Mouse (Mus musculus): ENCODE measurements at regions not wholly inside any gene's neighbourhood (a gene's known extent, or its start where the extent isn't known, plus 50 kb on each side); places are given as distances from the start of the nearest gene placed in this dataset.
"Not testable (repeated sequence)": the region's sequence is repeated elsewhere in the genome, so short reads cannot be mapped to it uniquely, and the experiment has no call there.

DNA sequence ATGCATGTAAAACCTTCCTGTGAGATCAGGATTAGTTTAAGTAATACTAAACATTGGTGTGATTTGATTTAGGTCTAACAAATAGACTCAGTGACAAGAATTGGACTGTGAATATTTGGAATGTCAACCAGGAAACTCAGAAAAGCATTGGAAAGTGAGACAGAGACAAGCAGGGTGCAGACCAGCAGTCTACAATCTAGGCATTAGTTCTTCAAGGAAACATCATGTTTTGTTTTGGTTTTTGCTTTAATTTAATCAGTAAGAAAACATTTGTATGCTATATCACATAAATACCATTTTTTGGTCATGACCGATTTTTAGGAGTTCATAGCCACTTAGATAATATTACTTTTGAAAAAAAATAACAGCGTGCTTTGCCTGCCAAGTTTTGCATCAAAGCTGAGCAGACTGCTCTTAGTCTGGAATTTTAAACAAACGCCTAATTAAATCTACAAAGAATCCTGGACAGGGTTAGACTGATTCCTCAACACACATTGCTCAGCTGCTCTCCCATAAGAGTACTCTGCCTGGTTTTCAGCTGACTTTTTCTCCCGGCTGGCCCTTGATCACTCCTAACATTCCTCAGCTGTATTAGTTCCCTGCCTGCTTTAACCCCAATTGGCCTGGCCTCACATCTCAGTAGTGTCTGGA is 396.5 kb upstream of the Kcnh7 start:
- no peak for DNase-seq

DNA sequence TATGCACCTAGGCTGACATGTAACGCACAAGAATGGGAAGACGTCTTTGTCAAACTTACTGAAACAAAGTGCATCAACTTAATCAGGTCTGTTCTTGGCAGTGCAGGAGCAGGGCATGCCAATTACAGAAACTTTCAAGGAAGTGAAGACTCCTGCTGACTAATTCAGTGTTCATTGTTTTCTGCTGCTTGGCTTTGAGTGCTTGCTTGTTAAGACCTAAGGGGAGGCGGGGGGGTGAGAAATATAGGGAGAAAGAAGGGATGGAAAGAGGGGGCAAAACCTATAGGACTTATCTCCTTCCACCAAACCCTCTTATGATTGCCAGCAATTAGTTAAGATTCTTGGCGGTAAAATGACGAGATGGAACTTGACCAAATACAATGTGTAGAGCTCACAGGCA is 391.1 kb upstream of the Kcnh7 start:
- no peak for DNase-seq

DNA sequence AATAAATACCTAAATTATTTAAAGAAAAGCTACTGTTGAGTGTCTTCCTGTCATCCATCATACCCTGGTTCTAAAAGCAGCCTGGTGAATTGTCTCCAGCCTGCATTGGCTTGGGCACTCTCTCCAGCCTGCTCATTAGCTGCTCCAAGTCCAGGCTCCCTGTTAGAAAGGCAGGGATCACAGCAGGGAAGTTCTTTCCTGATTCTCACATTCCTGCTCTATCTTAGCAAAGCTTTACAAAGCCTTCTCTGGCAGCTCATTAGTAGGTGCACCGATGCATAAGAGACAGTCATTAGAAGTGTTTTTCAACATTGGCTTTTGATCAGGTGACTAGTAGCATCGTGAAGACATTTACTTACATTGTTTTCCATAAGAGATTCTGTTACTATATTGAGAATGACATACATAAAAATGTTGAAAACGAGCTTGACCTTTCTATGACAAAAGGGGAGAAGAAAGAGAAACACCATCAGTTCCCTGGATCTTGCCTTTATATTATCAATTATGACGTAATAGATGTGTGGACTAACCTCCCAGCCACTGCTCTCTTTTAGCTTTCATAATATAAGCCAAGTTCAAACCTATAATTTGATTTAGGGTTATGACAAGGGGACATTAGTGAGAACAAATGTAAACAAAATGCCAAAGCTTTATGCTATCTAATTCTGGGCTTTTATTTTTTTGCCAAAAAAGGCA is 390.1 kb upstream of the Kcnh7 start:
- DNase-seq, result no peak

DNA sequence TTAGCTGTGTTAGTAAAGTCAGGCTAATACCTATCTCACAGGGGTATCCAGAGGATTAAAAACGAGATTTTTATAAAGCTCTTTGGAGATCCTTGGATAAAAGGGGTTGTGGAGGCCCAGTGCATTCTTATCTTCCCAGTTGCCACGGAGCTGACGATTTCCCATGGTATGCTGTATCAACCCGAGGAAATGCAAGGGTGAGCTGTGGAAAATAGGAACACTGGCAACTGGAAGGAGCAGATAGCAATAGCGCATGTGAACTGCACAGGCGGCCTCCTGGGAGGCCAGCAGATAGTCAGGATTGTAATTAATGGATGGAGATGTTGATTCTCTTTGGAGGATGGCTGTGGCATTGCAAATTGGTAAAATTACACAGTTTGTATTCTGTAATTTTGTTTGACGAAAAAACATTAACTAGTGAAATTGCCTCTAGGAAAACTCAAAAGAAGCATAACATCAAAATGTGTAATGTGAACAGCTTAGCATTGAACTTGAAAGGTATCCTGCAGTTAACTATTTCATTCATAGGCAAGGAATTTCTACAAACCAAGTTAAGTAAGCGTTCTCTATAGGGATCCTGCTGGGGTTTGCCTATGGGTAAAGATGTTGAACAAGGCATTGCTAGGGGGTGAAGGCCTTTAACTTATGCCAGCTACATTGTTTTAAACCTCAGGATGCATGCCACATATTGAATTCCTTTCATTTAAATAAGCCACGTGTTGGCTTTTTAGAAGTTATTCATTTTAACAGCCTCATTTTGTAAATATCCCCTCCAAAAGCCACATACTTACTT is 389.1 kb upstream of the Kcnh7 start:
- no peak for DNase-seq

DNA sequence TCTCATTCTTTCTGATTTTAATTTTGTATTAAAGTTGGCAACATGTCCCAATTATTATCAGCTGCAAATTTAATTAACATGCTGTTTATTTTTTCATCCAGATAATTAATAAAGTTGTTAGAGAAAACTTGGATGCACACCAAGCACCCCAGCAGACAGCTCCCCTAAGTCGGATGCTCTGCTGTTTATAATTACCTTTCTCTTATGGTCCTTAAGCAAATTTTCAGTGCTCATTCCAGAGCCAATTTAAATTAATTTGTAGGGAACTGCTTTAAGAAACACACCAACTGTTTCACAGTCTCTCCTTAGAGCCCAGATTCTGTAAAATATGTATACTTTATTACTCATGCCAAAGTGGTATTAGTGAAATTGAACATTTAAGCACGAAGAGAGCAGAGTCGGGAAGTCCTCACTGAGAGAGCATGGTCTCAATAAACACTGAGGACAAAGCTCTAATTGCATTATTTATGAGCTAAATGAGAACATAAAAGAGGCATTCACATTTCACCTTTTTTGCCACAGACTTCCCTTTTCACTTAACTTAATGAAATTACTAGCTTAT is 372.9 kb upstream of the Kcnh7 start:
- no peak for DNase-seq

DNA sequence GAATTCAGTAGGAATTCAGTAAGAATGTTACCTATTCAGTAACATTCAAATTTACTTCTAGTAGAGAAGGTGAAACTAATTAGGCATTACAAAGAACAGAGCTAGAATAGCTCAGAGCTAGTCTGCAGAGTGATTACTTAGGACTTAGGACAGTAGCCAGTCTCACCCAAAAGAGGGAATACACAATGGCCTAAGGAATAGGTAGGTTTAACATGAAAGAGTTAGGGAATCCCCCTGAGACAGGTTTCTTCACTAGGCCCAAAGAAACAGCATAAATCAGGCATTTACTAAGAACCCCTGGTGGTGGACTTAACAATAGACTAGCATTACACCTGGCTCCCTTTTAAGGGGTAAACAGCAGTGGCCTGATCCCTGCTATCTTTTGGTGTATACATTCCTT is 357.7 kb upstream of the Kcnh7 start:
- not testable (repeated sequence) for DNase-seq

DNA sequence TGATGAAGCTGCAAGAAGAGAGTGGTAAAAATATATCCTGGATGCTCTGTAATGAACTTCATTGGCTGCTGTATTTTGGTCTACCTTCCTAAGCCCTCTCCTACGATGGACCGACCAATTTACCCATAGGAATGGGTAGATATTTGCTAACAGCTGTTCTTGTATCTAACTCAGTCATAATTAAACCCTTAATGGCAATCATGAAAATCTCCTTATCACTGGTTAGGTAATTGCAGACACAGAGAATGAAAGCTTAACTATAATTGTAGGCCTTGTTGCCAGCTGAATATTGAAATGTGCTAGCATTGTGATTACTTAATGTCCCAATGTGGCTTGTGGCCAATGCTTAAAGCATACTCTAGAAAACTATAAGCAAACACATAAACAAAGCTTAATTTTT is 334.4 kb upstream of the Kcnh7 start:
- no peak for DNase-seq

DNA sequence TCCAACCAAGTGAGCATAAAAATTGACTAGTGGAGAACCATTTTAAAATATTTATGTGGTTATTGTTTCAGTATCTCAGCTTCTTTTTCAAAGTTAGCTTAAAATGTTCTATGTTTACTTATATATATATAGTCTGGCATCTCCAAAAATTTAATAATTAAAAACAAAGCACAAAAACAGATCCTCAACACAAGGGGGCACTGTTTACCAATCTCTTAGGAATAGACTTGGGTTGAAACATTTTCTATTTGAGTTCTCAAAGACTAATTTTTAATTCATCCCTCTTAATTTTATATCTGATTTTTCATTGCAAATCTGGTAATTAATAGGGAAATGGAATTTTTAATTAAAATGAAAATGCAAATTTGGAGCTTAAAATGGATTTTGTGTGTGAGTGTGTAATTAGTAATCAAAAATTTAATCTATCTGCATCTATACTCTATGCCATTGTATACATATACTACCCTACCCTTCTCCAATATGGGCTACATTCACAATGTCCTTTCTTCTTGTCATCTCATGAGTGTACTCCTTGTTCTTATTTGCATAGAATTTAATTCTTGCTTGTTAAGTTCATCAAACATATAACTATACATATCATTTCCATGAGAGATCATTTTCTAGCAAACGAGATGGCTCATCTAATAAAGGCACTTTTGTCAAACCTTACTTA is 329.6 kb upstream of the Kcnh7 start:
- no peak for DNase-seq

DNA sequence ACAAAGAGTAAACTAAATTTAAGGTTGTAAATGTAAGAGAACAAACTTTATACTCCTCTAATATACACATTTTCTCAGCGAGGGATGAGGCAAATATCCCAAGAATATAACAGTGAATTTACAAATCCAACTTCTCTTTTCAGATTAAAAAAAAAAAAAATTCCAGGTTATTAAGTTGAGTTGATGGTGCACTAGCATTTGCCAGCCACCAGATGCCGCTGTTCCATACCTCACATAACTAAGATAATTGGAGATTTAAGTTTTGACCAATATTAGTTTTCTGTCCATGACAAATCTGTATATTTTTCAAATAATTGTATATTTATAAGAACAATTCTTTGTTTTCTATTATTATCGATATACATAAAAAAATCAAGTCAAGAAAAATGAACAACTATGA is 319.9 kb upstream of the Kcnh7 start:
- DNase-seq, result peak; percentile 14

DNA sequence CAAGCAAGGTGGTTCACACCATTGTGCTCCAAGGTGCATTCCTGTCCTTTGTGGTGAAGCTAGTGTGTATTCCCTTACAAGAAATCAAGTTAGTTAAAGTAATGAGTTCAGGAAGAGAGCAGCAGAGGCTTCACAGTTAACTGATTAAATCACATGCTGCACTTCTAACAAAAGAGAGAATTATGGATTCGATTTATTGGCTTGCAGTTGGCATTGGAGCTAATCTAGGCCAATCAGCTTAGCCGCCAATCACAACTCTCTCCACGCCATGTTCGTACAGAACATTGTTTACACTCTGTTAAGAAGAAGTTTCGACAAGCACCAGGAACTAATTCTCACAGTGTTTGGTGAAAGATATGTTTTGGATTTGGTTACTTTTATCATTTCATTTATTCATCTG is 292.3 kb upstream of the Kcnh7 start:
- no peak for DNase-seq

DNA sequence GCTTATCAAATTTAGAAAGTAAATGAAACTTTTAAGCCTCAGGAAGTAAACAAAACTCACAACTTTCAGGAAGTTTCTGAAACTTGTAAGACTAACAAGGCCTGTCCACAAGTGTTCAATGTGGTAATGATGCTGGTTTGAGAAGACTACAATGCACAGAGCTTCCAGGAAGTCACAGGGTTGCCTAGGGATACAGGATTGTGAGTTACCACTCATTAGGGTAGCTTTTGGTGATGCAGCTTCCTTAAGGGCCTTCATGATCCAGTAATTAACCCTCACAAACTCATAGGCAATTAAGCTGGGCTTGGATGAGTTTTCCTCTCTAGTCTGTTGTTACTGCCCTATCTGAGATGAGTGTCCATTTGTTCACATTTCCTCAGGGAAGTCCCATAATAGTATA is 291.2 kb upstream of the Kcnh7 start:
- DNase-seq, result no peak

DNA sequence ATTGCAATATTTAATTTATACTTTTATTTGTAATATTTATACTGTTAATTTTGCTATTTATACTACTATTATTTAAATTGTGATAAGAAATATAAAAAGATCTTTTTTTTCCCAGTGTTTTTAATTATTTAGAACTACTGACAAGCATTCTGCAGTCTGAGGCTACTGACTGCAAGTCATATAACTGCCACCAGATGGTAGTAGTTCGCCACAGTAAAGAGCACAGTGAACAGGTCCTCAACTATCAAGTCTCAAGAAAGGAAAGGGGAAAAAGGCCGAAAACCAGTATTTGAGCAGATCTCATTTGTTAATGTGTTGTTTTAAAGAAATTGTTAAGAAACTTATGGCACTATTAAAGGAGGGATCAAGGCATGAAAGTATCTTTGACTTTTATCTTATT is 289.6 kb upstream of the Kcnh7 start:
- DNase-seq, result no peak

DNA sequence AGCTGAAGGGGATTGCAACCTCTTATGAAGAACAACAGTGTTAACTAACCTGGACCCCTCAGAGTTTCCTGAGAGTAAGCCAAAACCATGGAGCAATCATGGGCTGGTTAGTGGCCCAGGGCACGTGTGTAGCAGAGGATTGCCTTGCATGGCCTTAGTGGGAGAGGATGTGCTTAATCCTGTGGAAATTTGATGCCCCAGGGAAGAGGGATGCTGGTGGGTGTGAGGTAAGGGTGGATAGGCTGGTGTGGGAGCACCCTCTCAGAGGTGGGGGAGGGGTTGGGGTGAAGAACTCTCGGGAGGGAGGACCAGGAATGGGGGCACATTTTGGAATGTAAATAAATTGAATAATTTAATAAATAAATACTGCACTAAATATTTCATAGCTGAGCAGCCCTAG is 288.2 kb upstream of the Kcnh7 start:
- no peak for DNase-seq

DNA sequence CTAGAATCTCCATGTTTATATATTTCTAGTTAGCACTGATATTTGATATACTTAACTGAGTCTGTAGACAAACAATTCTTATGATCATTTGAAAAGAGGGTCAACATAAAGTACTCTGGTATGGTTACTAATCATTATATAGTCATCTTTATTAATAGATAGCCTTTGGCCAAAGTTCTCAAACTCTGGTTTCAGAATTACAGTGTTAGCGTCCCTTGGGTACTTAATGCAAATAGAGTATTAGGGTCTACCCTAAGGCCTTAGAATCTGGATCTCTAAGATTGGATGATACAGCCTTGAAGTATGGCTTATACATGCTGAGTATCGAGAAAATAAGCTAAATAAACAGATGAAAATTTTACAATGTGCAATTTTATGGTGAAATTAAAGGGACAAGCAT is 275.0 kb upstream of the Kcnh7 start:
- DNase-seq, result no peak

DNA sequence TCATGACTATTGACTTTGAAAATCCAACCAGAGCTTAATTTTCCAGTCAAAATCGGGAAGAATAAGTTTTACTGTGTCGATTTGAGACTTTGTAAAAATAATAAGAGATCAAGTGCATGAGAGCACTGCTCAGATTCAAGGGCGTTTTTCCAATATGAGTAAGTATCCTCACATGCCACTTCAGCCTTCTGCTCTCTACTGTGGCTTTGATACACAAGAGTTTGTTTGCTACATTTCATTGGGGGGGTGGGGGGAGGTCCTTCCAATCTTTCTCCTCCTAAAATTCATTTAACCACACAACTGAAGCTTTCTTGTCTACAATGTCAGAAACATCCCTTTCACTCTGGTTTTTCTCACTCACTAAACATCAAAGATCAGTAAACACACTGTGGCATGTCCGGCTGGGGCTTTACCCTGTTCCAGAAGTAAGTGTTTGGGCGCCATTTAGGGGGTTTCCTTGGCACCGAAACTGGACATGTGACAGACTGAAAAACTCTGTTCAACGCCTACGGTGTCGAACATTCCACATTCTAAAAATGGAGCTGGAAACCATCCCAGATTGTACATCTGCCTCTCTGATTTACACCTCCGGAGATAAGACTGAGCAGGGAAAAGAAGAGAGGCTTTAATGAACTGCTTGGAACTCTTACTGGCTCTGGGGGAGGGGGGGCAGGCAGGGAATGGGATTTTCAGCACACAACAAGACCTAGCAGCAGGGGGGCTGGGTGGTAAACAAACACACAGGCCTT is 270.4 kb upstream of the Kcnh7 start:
- DNase-seq, result no peak

DNA sequence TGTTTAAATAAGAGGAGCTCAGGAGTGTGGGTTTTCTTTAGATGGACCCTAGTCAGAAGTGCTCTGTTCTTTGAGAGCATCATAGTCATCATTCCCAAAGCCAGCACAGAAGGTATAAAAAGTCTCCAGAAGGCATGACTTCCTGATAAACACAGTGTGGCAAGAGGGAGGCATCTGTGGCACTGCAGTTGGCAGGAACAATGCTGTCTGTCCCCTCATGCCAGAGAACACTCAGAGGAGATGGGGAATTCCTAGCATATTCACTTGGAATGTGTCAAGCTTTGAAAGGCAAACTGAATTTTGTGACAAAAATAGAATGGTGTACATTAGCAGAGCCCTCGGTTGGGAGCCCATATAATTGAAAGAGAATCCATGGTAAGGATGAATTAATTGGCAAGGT is 268.8 kb upstream of the Kcnh7 start:
- DNase-seq, result no peak

DNA sequence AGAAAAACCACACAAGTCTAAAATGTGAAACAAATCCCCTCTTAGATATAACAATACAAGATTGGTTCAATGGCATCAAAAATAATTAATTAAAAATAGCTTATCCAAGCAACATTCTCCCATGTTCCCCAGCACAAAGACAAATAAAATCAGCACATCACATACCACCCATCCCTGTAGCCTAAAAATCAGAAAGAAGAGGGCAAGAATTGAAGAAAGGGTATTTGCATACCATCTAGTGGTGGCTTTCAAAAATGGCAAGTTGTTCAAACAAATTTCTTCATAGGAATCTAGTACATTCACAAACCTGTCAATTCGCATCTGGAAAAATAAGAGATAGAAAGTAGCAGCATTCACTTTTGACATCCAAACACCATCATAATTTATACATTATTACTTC is 268.1 kb upstream of the Kcnh7 start:
- DNase-seq, result no peak

DNA sequence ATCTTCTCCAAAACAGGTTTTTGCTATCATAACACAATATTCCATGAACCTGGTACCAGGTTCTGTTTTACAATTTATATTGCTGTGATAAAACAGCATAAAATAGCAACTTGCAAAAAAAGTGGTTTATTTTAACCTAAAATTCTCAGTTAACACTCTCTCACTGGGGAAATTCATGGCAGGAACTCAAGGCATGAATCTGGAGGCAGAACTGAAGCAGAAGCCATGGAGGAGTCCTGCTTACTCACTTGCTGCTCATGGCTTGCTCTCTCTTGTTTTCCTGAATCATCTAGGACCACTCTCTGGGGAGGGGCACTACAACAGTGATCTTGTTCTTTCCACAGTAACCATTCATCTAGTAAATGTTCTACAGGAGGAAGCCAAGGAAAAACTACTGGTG is 250.2 kb upstream of the Kcnh7 start:
- DNase-seq, result no peak

DNA sequence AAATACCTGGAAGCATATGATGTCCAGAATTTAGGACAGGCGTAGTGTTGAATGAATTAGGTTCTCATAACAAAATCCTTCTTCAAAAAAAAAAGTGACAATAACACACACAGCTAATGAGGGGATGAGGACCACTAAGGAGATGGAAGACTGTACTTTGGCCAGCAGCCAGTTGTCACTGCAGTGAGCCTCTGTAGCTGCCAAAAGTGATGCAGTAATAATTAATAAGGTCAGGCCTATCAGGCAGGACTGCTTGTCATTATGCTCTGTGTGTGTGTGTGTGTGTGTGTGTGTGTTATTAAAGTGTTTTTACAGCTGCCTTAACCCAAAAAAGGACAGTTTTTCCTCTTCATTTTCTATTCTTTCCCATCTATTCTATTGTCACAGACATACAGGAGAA is 221.3 kb upstream of the Kcnh7 start:
- no peak for DNase-seq

Data from gastrocnemius, postnatal 10 days (tissue).